Mouse (Mus musculus) heart, postnatal 0 days (tissue): ENCODE measurements at regions not wholly inside any gene's neighbourhood (a gene's known extent, or its start where the extent isn't known, plus 50 kb on each side); places are given as distances from the start of the nearest gene placed in this dataset.

Experiments used
- ATAC-seq: fragments of 200-750 bp; cut with Nextera tagmentation; 2 replicates; pipeline ENCODE4 v1.8.0; 2017; ENCODE audit warnings: low read depth, moderate number of reproducible peaks, moderate library complexity; ENCODE audit not compliant: insufficient read depth
- DNase-seq: peaks from one replicate; pipeline ENCODE4 v3.0.0-alpha.2; 2016; ENCODE audit warnings: low spot score
- H3K27ac ChIP-seq: fragments of 300-500 bp; sonication (generic); 2 replicates; pipeline ENCODE4 v1.5.1; 2014; ENCODE audit warnings: low read depth, mild to moderate bottlenecking
- H3K27me3 ChIP-seq: fragments of 300-500 bp; sonication (generic); 2 replicates; pipeline ENCODE4 v1.6.1; 2014; ENCODE audit warnings: low read length, mixed read lengths; ENCODE audit not compliant: control insufficient read depth, insufficient read depth
- H3K36me3 ChIP-seq: fragments of 300-500 bp; sonication (generic); replicated peaks from 2 replicates; pipeline ENCODE4 v1.6.1; 2014; ENCODE audit warnings: low read length, mixed read lengths; ENCODE audit not compliant: control insufficient read depth, insufficient read depth
- H3K4me1 ChIP-seq: fragments of 300-500 bp; sonication (generic); 2 replicates; pipeline ENCODE4 v1.6.1; 2014; ENCODE audit warnings: antibody characterized with exemption; ENCODE audit not compliant: control insufficient read depth, insufficient read depth
- H3K4me2 ChIP-seq: fragments of 300-500 bp; sonication (generic); 2 replicates; pipeline ENCODE4 v1.6.1; 2014; ENCODE audit warnings: low read depth, mild to moderate bottlenecking, low read length, moderate library complexity
- H3K4me3 ChIP-seq: fragments of 300-500 bp; sonication (generic); 2 replicates; pipeline ENCODE4 v1.5.1; 2014; ENCODE audit warnings: low read depth, low read length
- H3K9ac ChIP-seq: fragments of 300-500 bp; sonication (generic); replicated peaks from 2 replicates; pipeline ENCODE4 v1.6.1; 2014; ENCODE audit warnings: low read depth, low read length, mixed read lengths
- H3K9me3 ChIP-seq: fragments of 300-500 bp; sonication (generic); replicated peaks from 2 replicates; pipeline ENCODE4 v1.6.1; 2016; ENCODE audit warnings: low read length; ENCODE audit not compliant: control insufficient read depth
- CTCF ChIP-seq: IDR thresholded peaks from 2 replicates; pipeline ENCODE4 v1.5.1; 2016; ENCODE audit warnings: antibody characterized with exemption, control low read depth, low read depth
- EP300 ChIP-seq: IDR thresholded peaks from 2 replicates; pipeline ENCODE4 v1.6.1; 2016; ENCODE audit warnings: antibody characterized with exemption, low read depth
- WGBS: fragments of 180-500 bp; shearing (Covaris S2); extraction: QIAGEN DNeasy Blood & Tissue Kit; methylation state at CpG from one replicate; pipeline ENCODE4 v1.1.7; 2014; 5-methylcytosine and 5-hydroxymethylcytosine counted together

- Histone ChIP-seq H3K4me1 (no peaks in the 10 kb centered on the region), H3K9ac (no peak overlapping the region), H3K9me3 (no peaks in the 10 kb centered on the region), H3K4me3 (no peak overlapping the region), H3K27ac (no peak overlapping the region), H3K36me3 (no peaks in the 10 kb centered on the region), H3K27me3 (no peaks in the 10 kb centered on the region), H3K4me2 (no peak overlapping the region)
- 75% methylated on average over 4 of the region's 4 CpGs for WGBS
- ATAC-seq: no peak
- TF ChIP-seq CTCF: no peak
- no peak for TF ChIP-seq EP300
- no peak for DNase-seq
These were observed 456.5 kb downstream of the Rnf144a start for GRCm38 (mm10) chr12:25958584-25958983.

DNA sequence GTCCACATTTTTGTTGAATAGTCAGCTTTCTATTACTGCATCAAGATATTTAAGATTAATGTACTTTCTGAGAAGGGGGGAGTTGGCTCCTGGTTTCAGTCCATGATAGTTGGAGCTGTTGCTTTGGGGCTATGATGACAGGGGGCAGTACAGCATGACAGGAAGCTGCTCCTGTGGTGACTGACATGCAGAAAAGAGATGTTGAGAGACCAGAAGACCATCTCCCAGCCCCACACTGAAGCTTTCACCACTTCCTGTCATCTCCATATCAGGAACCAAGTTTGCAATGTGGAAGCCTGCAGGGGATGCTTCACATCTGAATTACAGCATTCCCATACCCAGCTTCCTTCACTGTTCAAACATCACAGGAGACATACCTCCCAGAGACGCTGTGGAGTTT is 457.5 kb downstream of the Rnf144a start:
- DNase-seq (no peak), ATAC-seq (no peak)
- H3K9me3 ChIP-seq: no peaks in the 10 kb centered on the region
- H3K4me2 ChIP-seq: no peak overlapping the region
- H3K27me3 ChIP-seq: no peaks in the 10 kb centered on the region
- H3K4me1 ChIP-seq: no peaks in the 10 kb centered on the region
- H3K4me3 ChIP-seq: no peak overlapping the region
- 81% methylated on average over 1 of the region's 1 CpGs for WGBS
- H3K36me3 ChIP-seq: no peaks in the 10 kb centered on the region
- H3K9ac ChIP-seq: no peak overlapping the region
- no peak overlapping the region for H3K27ac ChIP-seq
- TF ChIP-seq CTCF (no peak), EP300 (no peak)

- no peak overlapping the region for H3K4me3 ChIP-seq
- H3K9ac ChIP-seq: no peak overlapping the region
- no peaks in the 10 kb centered on the region for H3K4me1 ChIP-seq
- WGBS: 67% methylated on average over 7 of the region's 7 CpGs
- no peak for TF ChIP-seq CTCF
- no peak for TF ChIP-seq EP300
- no peak for DNase-seq
- H3K9me3 ChIP-seq: no peaks in the 10 kb centered on the region
- H3K27me3 ChIP-seq: no peaks in the 10 kb centered on the region
- H3K27ac ChIP-seq: no peak overlapping the region
- no peak overlapping the region for H3K4me2 ChIP-seq
- no peak for ATAC-seq
- H3K36me3 ChIP-seq: no peaks in the 10 kb centered on the region
These were observed 467.9 kb downstream of the Rnf144a start for GRCm38 (mm10) chr12:25947107-25947506.

- Histone ChIP-seq H3K9ac (no peak overlapping the region), H3K27ac (no peak overlapping the region), H3K27me3 (no peaks in the 10 kb centered on the region), H3K4me2 (no peak overlapping the region), H3K9me3 (no peaks in the 10 kb centered on the region), H3K4me3 (no peak overlapping the region), H3K36me3 (no peaks in the 10 kb centered on the region), H3K4me1 (no peaks in the 10 kb centered on the region)
- WGBS: 70% methylated on average over 3 of the region's 3 CpGs
- TF ChIP-seq CTCF (no peak), EP300 (no peak)
- ATAC-seq (no peak), DNase-seq (no peak)
These were observed 468.9 kb downstream of the Rnf144a start for GRCm38 (mm10) chr12:25946121-25946520.

- DNase-seq (no peak), ATAC-seq (no peak)
- Histone ChIP-seq H3K4me3 (no peak overlapping the region), H3K27ac (no peak overlapping the region), H3K4me2 (no peak overlapping the region), H3K4me1 (no peaks in the 10 kb centered on the region), H3K9me3 (no peaks in the 10 kb centered on the region), H3K9ac (no peak overlapping the region), H3K36me3 (no peaks in the 10 kb centered on the region), H3K27me3 (no peaks in the 10 kb centered on the region)
- TF ChIP-seq CTCF (no peak), EP300 (no peak)
- WGBS: 86% methylated on average over 6 of the region's 6 CpGs
These were observed 476.2 kb downstream of the Rnf144a start for GRCm38 (mm10) chr12:25938856-25939255.

DNA sequence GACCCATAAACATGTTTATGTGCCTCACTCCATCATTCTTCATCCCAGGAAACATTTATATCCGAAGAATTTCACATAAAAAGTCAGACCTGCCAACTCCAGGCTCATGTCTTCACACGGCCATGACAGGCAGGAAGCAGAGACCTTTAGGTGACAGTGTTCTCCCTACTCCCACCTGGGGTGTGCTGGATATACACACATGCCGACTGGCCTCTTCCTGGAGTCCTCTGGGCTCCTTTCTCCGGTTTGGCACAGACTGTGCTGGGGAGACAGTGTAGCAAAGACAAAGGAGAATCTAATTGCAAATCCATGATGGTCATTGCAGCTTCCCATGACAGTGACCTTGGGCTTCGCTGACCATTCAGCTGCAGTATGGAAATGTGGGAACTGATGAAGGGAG is 480.1 kb downstream of the Rnf144a start:
- WGBS: 75% methylated on average over 5 of the region's 5 CpGs

More for the DNA sequence above, 480.1 kb downstream of the Rnf144a start:
- Histone ChIP-seq H3K4me2 (no peak overlapping the region), H3K27me3 (no peaks in the 10 kb centered on the region), H3K4me1 (no peaks in the 10 kb centered on the region), H3K4me3 (no peak overlapping the region), H3K36me3 (no peaks in the 10 kb centered on the region), H3K9me3 (no peaks in the 10 kb centered on the region), H3K27ac (no peak overlapping the region), H3K9ac (no peak overlapping the region)
- DNase-seq (no peak), ATAC-seq (no peak)
- TF ChIP-seq CTCF: no peak
- no peak for TF ChIP-seq EP300
